Mouse (Mus musculus): Measurements from ENCODE around the gene Usp6nl. TPM values are rescaled to one million over a fixed set of nuclear protein-coding genes. Genes with fewer than 3 reads are reported as not detected.

Gene Usp6nl
- 29.2 and 31.7 TPM in 2 replicates for total RNA-seq (2017)

DNA sequence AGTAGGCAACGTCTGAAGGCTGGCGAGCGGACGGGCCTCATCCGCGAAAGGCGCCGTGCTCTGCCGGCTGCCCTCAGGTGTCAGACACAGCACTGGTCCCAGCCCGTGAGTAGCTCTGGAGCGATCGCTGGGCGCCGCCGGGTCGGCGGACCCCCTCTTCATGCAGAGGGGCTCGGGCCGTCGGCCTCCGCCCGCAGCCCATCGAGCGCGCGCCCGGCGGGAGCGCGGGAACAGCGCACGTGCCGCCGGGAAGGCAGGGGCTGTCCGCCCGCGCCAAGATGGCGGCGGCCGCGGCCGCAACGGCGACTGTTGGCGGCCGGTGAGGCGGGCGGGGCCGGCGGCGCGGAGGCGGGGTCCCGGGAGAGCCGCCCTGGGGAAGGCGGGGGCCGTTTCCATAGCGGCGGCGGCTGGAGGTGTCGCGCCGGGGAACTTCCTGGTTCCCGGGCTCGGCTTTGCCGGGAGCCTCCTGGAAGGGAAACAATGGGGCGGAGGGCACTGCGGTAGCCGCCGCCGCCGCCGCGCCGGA, at the start of gene Usp6nl:
TSS of gene Usp6nl (plus strand) at position 292 of the 526 bp plus-strand sequence.
- peak; percentile 55 for ATAC-seq (ENCODE audit: extremely low read depth, insufficient number of reproducible peaks, low FRiP score, poor library complexity, severe bottlenecking)

- ATAC-seq (ENCODE audit: extremely low read depth, insufficient number of reproducible peaks, low FRiP score, poor library complexity, severe bottlenecking) = peak; percentile 80
Measured at GRCm38 (mm10) chr2:6273392-6273845, 49.0 kb upstream of the Usp6nl start.

DNA sequence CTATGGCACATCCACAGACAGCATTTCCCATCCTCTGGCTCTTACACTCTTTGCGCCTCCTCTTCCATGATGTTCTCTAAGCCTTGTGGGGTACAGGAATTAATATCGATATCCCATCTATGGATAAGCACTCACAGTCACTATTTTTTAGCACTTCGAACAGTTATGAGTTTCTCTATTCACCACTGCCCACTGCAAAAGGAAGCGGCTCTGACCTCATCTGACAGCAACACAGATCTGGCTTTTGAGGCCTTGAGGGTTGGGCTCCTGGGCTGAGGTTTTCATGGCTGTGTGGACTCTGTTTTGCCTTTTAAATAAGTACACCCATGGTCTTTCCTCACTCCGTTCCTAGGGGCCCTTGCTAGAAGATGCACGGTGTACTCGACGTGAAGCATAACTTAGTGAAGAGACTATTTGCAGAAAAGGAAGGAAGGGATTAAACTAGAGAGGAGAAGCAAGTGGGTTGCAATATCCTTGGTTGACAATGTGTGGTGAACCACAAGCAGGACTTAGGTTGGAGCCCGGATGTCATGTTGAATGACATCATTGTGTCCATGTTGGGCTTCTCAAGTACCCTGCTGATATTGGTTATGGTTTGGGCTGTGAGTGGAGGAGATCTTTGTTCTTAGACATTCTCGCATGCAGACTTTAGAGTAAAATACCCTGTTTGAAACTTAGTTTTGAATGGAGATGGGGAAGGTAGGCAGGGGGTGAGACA, 43.5 kb upstream of the Usp6nl start:
- peak; percentile 39; the same call in 1 of the 2 replicates for ATAC-seq (ENCODE audit: extremely low read depth, insufficient number of reproducible peaks, low FRiP score, poor library complexity, severe bottlenecking)

GRCm38 (mm10) chr2:6279614-6280301, 42.7 kb upstream of the Usp6nl start:
- ATAC-seq (ENCODE audit: extremely low read depth, insufficient number of reproducible peaks, low FRiP score, poor library complexity, severe bottlenecking) = no peak

GRCm38 (mm10) chr2:6283569-6283968, 38.9 kb upstream of the Usp6nl start:
- ATAC-seq (ENCODE audit: extremely low read depth, insufficient number of reproducible peaks, low FRiP score, poor library complexity, severe bottlenecking) = no peak

DNA sequence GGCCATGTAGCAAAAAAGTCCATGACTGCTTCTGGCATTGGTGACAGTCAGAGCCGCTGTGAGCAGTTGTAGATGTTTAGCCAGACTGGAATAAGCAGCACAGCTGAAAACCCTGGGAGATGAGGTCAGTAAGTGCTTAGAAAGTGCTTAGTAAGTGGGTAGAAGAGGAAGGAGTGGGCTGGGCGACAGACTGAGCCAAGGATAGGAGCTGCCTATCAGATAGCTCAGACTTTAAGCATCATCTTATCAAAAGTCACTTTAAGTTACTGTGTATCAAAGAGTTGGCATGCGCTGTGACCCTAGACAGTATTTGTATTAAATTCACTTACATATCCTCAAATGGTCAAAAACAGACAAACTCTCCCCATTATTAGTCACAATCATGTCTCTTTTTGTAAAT, 37.7 kb upstream of the Usp6nl start:
- no peak for ATAC-seq (ENCODE audit: extremely low read depth, insufficient number of reproducible peaks, low FRiP score, poor library complexity, severe bottlenecking)

DNA sequence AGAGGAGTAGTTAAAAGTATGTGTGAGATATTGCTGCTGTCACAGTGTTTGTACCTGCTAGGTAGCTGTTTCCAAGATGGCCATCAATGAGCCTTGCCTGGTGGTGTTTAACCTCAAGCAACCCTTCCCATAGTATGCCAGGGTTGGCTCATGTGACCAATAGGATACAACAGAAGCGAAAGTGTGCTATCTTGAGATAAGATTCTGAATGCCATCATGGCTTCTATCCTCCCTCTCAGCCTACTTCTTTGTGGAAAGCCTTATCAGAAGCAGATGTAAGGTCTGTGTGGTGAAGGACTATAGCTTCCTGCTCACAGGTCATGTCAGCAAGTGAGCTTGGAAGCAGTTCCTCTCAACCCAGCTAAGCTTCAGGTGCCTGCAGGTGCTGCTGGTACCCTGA, 36.7 kb upstream of the Usp6nl start:
- ATAC-seq (ENCODE audit: extremely low read depth, insufficient number of reproducible peaks, low FRiP score, poor library complexity, severe bottlenecking) = no peak

DNA sequence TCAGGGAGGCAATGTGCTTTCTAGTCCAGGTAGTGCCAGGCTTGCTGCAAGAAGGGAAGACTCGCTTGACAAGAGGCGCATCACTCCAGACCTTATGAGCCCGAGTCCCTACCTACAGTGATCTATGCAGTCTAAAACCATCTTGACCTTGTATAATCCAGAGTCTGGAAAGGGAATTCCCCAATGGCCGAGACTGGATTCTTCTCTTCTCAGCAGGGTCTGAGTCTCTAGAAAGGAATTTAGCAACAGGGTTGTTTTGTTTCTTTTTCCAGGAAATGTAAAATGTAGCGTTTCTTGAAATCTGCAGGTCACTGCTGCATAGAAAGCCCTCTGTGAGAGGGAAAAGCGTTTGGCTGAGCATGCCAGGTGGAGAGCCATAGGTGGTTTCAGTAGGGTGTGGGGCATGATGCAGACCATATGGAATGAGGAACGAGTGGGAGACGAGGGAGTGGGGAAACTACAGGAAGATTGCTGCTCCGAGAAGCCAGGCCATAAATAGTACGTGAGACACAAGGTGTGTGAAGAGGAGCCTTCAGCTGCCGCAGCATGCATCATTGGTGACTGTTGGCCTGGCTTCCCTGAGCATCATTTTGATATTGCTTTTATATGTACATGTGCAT, 28.5 kb upstream of the Usp6nl start:
- no peak for ATAC-seq (ENCODE audit: extremely low read depth, insufficient number of reproducible peaks, low FRiP score, poor library complexity, severe bottlenecking)

DNA sequence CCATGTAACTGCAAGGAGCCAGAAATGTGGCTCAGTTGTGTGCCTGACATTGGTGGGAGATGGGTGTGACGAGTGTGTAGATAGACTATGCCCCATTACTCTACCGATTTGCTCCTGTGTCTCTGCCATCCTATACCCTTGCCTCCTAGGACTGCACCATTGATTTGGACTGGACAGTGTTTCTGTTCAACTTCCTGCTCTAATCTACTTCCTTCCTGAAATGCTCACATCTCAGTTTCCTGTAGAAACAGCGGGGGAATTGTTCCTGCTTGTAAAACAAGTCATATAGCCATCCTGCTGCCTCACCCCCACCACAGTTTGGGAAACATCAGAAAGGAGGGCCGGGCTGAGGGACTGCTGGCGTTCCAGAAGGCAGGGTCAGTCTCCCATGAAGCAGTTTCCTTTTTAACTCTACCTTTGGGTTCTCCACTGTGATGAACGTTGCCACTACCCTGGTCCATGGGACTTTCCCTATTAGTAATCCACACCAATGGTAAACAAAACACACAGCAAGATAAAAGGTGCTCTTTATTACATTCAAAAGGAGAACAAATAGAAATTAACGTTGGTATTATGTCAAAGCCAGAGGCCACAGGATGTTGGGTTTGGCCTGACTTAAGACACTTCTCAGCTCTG, 27.4 kb upstream of the Usp6nl start:
- ATAC-seq (ENCODE audit: extremely low read depth, insufficient number of reproducible peaks, low FRiP score, poor library complexity, severe bottlenecking) = peak; percentile 30; the same call in 1 of the 2 replicates

- no peak for ATAC-seq (ENCODE audit: extremely low read depth, insufficient number of reproducible peaks, low FRiP score, poor library complexity, severe bottlenecking)
Measured at GRCm38 (mm10) chr2:6304768-6305167, 17.7 kb upstream of the Usp6nl start.

GRCm38 (mm10) chr2:6306861-6307260, 15.6 kb upstream of the Usp6nl start:
- ATAC-seq (ENCODE audit: extremely low read depth, insufficient number of reproducible peaks, low FRiP score, poor library complexity, severe bottlenecking) = no peak

- ATAC-seq (ENCODE audit: extremely low read depth, insufficient number of reproducible peaks, low FRiP score, poor library complexity, severe bottlenecking) = peak; percentile 91
Measured at GRCm38 (mm10) chr2:6309373-6309821, 13.1 kb upstream of the Usp6nl start.

- no peak for ATAC-seq (ENCODE audit: extremely low read depth, insufficient number of reproducible peaks, low FRiP score, poor library complexity, severe bottlenecking)
Measured at GRCm38 (mm10) chr2:6312764-6313163, 9.7 kb upstream of the Usp6nl start.

GRCm38 (mm10) chr2:6313733-6314132, 8.7 kb upstream of the Usp6nl start:
- ATAC-seq (ENCODE audit: extremely low read depth, insufficient number of reproducible peaks, low FRiP score, poor library complexity, severe bottlenecking) = no peak

- ATAC-seq (ENCODE audit: extremely low read depth, insufficient number of reproducible peaks, low FRiP score, poor library complexity, severe bottlenecking) = no peak
Measured at GRCm38 (mm10) chr2:6320153-6320552, 2.3 kb upstream of the Usp6nl start.

- ATAC-seq (ENCODE audit: extremely low read depth, insufficient number of reproducible peaks, low FRiP score, poor library complexity, severe bottlenecking) = no peak
Measured at GRCm38 (mm10) chr2:6321769-6322375, 595 bp upstream of the Usp6nl start.

GRCm38 (mm10) chr2:6322938-6323521, 563 bp downstream of the Usp6nl start:
- ATAC-seq (ENCODE audit: extremely low read depth, insufficient number of reproducible peaks, low FRiP score, poor library complexity, severe bottlenecking) = peak; percentile 34; the same call in 1 of the 2 replicates

DNA sequence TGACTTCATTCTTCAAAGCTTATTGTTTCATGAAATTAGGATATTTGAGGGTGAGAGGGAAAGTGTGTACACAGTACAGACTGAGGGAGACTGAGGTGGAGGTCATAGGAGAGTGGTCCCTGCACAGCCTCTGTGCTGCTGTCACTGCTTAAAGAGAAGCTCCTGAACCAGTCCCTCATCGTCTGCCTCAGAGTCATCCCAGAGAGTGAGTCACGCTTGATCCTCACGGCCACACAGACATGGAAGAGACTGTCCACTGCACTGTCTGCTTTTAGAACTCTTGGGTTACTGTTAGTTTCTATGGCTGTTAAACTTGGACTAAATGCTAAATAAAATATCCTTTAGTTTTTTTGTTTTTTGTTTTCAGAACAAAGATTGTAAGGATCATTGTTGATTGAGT, 3.2 kb downstream of the Usp6nl start:
- no peak for ATAC-seq (ENCODE audit: extremely low read depth, insufficient number of reproducible peaks, low FRiP score, poor library complexity, severe bottlenecking)

Measured in neutrophil, adult 5-6 weeks (primary cell).